Mouse (Mus musculus): ENCODE data around the gene Fgfr2.
"Not testable (repeated sequence)": the region's sequence is repeated elsewhere in the genome, so short reads cannot be mapped to it uniquely, and the experiment has no call there.

The Fgfr2 gene

DNA sequence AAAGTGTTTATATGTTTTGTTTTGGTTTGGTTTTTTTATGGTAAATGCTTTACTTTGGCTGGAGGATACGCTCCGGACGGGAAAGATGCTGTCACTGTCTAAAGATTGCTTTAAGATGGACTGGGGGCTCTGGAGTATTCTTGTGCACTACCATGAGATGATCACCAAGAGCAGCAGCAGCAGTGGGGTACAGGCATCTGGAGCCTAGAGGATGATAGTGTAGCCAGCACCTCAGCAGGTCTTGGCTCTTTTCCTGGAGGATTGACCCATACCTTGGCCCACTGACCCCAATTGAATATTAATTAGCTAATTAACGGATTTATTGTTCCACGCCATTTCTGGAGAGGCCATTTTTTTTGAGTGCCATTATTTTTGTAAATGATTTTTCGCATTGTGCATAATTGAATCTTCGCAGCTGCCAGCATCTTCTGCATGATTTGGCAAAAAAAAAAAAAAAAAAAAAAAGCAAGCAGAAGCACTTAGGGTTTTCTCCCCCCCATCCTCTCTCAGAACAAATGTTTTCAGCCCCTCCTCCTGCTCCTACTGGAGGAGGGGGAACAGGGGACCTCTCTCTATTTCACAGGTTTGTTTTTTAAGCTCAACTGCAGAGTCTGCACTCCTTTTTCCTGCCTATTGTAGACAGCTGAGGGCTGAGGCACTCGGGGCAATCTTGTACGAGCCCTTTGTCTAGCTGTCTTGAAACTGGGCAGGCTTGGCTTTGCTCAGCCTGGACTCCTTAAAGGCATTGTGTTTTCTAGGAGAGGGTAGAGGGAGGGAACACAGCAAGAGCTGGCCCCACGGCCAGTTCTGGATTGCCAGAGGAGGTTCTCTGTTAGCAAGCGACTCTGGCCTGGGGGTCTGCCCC, 2529.5 kb downstream of the Fgfr2 start:
- peak; percentile 73 for DNase-seq

DNA sequence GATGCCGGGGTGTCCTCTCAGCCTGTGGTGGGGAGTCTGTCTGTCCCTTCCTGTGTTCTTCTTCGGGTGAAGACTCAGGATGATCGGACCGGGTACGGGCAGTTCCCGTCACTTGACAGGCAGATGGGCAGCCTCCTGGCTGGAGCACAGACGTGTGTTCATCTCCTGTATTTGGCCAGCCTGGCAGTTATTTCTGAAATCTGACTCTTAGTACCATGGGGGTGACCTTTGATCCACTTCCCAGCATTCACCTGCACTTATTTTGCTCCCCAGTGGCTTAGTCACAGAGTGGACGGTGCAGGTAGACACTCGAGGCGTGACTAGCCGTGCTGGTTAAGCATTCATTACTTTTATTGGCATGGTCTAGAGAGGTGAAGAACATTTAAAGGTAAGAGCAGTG, 2530.2 kb downstream of the Fgfr2 start:
- DNase-seq = not testable (repeated sequence)

GRCm38 (mm10) chr7:130590845-130591437, 2532.2 kb downstream of the Fgfr2 start:
- no peak for DNase-seq

DNA sequence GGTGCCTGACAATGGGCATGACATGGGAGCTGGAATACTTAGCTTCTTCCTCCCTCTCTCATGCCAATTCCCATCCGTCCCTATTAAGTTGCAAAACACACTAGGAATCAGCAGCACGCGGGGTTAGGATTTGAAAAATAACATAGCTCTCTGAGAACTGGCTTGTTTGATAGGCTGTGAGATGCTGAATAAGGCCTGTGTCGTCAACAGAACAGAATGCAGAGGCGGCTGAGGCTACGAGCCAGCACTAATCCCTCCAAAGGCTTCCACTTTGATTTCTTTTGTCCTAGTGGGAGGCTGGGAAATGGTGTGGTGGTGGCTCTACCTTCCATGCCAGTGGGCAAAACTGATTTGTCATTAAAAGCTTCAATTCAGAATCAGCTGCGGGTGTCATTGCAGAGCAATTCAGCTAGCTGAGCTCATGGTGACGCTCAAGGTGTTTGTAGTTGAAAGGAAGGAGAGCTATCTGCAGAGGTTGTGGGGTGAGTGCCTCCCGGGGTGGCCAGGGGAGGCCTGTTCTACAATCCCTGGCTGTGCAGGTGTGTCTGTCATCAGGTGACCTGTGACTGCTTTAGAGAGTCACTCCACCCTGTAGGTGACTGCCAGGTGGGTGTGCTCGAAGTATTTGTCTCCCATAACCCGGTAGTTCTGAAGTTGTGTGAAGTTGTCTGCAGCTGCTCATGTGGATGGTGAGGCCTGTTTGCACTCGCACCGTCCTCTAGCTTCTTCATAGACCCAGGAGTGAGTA, 2532.9 kb downstream of the Fgfr2 start:
- DNase-seq = no peak

DNA sequence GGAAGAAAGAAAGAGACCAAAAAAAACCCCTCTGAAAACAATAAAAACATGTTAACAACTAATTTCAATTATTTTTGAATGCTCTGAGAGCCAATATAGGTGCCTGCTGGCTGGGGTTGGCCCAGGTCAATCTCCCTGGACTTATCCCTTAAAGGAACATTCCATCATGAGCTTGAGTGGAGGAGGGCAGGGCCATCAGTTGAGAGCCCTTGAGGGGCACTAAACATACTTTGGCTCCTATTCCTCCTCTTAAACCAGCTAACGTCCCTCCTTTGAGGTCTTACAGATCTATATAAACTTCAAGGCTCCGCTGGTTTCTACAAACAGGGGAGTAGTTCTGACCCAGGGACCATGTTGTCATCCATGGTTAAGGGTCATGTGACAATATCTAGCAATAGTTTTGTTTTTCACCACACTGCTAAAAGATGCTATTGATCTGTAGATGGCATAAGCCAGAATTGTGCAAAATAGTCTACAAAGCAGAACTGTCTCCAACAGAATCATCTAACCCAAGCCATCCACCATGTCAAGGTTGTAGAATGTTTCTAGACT, 2536.6 kb downstream of the Fgfr2 start:
- no peak for DNase-seq

DNA sequence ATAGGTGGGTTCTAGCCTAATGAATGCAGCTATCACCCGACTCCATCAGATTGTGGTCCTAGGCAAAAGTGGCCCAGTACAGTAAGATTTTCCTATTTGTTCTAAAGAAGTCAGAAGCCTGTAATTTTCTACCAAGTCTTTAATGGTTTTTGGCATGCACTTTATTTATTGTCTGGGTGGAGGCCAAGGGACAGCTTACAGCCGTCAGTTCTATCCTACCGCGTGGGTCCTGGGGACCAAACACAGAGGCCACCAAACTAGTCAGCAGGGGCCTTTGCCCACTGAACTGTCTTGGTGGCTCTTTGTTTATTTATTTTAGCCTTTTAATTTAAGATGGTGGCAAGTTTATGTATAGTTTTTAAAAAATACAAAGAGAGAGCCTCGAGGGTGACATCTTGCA, 2544.5 kb downstream of the Fgfr2 start:
- DNase-seq = no peak

DNA sequence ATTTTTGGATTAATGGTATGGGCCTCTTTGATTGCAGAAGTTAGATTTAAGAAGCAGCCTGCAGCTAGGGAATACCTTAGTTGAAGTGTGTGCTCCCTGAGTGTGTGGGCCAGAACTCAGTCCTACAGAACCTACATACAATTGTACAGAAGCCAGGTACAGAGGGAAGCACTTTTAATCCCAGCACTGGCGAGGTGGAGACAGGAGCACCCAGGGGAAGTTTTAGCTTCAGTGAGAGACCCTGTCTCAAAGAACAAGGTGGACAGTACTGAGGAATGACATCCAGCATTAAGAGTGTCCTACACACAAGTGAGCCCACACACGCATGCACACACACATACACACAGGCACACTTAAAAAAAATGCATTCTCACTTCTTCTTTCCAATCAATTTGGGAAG, 2545.1 kb downstream of the Fgfr2 start:
- no peak for DNase-seq

GRCm38 (mm10) chr7:130577388-130578003, 2545.7 kb downstream of the Fgfr2 start, which contains the start of gene Tacc2:
Gene Tacc2 (plus strand): TSS chr7:130577438.
- no peak for DNase-seq

- DNase-seq = no peak
Observed at GRCm38 (mm10) chr7:130576981-130577380, 2546.2 kb downstream of the Fgfr2 start.

DNA sequence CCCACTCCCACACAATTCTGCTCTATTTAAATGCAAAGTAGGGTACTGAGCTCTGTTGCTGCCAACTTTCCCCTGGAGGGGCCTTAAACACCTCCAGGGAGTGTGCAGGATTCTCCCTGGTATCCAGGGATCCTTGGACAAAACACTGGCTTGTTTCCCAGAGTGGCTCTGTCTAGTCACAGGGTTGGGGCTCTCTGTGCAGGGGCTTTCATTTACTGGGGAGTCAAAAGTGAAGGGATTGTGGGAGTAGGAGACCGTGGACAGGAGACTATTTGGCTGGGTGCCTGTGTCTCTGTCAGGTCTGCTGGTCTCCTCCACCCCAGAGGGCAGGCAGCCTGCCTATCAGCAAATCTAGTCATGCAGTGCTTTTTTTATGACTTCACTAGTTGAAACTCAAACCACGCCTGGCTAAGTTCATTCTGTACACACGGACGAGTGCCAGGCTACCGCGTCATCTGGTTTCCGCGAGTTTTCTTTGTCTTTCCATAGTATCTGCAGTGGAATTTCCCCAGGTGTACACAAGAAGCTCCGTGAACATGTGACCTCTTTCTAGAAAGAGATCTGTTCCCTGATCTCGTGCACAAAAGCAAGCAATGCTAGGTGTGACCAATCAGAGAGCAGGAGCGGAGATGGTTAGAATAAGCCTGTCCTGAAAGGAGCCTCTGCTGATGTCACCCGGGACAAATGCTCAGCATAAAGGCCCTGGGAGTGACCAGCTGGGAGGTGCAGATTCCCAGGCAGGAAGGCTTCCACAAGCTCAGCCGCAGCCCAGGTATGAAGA, 2548.7 kb downstream of the Fgfr2 start:
- DNase-seq = peak; percentile 28 to 41

GRCm38 (mm10) chr7:130573746-130574145, 2549.4 kb downstream of the Fgfr2 start:
- DNase-seq = no peak

GRCm38 (mm10) chr7:130572821-130573220, 2550.3 kb downstream of the Fgfr2 start, which contains the start of gene Nsmce4a:
Gene Nsmce4a (minus strand): TSS chr7:130573118.
- no peak for DNase-seq

DNA sequence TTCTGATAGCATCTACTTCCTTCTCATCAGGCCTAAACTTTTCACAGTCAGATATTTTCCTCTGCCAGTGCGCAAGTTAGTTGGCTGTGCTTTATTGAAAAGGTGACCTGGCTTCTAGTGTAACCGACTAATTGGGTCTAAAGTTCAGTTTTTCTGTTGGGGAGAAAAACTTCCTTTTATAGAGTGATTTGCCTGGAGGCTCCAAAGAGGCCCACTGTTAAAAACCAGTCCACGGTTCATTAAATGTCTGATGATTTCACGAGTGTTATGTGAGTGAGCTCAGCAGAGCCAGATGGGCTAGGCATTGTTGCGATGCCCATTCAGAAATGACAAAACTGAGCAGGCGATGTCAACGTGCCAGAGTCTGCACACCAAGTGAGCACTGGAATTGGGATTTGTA, 2552.7 kb downstream of the Fgfr2 start:
- peak in 1 of 2 experiments; percentile 11 for DNase-seq

GRCm38 (mm10) chr7:130568783-130569436, 2554.2 kb downstream of the Fgfr2 start:
- DNase-seq = no peak

- DNase-seq = no peak
Observed at GRCm38 (mm10) chr7:130564596-130564995, 2558.6 kb downstream of the Fgfr2 start.

DNA sequence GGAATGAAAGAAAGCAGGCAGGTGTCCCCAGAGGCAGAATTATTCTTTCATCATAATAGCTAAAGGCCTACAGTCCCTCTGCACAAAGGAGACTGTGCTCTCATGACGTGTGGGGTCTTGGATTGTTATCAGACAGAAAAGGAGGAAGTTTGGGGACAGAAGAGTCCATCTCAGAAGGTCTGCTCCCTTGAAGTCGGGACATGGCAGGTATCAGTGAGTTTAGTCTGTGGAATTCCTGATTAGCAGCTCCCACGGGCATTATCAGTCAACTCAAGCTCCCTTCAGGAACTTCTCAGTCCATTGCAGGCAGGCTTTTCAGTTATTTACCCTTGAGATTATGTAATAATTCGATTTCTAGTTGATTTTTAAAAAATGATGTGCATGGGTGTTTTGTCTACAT, 2559.3 kb downstream of the Fgfr2 start:
- DNase-seq = no peak

DNA sequence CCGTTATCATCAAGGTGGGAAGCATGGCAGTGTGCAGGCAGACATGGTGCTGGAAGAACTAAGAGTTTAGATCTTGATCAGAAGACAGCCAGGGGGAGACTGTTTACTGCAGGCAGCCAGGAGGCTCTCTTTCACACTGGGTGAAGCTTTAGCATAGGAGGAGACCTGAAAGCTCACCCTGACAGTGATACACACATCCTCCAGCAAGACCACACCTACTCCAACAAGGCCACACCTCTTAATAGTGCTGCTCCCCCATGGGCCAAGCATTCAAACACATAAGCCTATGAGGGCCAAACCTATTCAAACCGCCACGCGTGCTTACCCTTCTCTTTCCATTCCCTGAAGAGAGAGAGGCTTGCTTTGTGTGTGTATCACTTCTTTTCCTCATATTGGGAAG, 2559.9 kb downstream of the Fgfr2 start:
- no peak for DNase-seq

DNA sequence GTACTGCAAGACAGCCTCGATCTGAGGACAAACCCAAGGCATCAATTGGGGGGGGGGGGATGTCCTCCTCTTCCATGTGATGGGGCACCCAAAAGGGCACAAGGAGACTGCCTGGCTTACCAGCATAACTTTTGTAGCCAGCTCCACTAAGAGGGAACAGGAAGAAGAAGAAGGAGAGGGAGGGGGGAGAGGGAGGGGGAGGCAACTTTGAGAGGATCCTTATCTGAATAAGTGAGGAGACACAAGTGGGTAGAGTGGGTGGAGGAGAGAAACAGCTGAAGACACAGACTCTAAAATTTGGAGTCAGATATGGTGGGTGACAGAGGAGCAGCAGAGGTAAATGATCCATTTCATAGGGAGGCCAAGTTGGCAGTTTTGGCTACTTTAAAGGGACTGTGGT, 2562.2 kb downstream of the Fgfr2 start:
- DNase-seq = no peak

GRCm38 (mm10) chr7:130558592-130558991, 2564.6 kb downstream of the Fgfr2 start:
- no peak for DNase-seq

DNA sequence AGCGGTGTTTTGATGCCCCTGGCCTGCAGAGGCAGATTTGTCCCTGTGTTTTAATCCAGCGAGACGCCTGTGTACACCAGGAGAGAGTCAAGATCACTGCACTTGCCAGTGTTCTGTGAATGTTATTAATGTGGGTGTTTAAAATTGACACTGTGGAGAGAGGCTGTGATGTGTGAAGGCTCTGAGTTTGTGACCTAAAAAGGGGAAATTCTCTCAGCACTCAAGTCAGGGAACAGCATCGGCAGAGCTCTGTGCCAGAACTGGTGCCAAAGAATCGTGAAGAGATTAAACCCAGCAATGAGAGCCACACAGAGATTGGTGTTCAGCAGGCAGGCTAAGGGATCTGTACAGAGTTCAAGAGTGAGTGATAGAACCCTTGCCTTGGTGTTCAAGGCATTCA, 2567.6 kb downstream of the Fgfr2 start:
- no peak for DNase-seq

DNA sequence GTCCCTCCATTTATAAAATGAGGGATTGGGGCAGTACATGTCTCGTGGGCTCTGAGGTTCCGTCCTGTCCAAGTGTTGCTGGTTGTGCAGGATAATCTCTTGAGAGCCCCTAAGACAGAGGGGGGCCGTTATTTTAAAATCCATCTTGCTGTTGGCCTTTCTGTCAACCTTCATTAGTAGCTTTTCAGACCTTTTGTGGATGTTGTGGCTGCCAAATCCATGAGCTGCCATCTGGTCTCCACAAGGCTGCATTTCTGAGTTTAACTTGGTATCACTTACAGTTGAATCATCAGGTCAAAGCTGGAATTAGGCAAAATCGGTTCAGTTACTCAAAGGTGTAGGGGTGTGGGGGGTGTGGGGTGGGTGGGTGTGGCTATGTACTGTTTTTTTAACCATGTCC, 2569.8 kb downstream of the Fgfr2 start:
- DNase-seq = peak; percentile 40 to 43
